Comparison of ENCODE assay signal across 15 mouse cellular contexts in genomic region chr4:130889777-130890510, GRCm38 (mm10). TPM values are rescaled to one million over a fixed set of nuclear protein-coding genes. Genes with fewer than 3 reads are reported as not detected.
DNase-seq lines count a peak whose midpoint lies in the region; ATAC-seq lines count a peak whose summit lies in the region.
"Had no signal": no experiment of that assay in that cellular context is flagged by ENCODE, and none has a peak within 500 bp of the region (broad histone marks: within the 10 kb centered on the region; RNA-seq: fewer than 3 reads in every experiment).

No protein-coding gene starts in this region.

- no peaks in the 10 kb centered on the region for H3K9me3 ChIP-seq in limb, embryonic 10.5 days (replicated peaks)
- H3K9me3 ChIP-seq: neural tube, embryonic 13.5 days had no signal

- peak; percentile 28 for DNase-seq in kidney, adult 11 months
- DNase-seq in kidney, adult 18-20 months, result no peak
- peak; percentile 15 to 31 for DNase-seq in kidney, adult 8-10 months
- DNase-seq in limb, embryonic 10.5 days (ENCODE audit: low spot score), result no peak
- no peak for DNase-seq in cerebellum, adult 9-11 months
- DNase-seq in ovary, postnatal 36 days (ENCODE audit: low spot score), result no peak
- DNase-seq: adrenal gland, adult 2 months; cerebellum, adult 2 months had no signal

- peak overlapping the region; percentile 69; the same call in 1 of the 2 replicates for H3K27ac ChIP-seq in limb, embryonic 10.5 days
- H3K27ac ChIP-seq: neural tube, embryonic 13.5 days had no signal

- H3K27me3 ChIP-seq in limb, embryonic 10.5 days (ENCODE audit: low read depth, poor library complexity, severe bottlenecking), result no peaks in the 10 kb centered on the region; the same call in 1 of the 2 replicates

- H3K4me3 ChIP-seq in limb, embryonic 10.5 days, result no peak overlapping the region
- H3K4me3 ChIP-seq: erythroblast, embryonic 14.5 days; neural tube, embryonic 13.5 days had no signal

- peaks cover 36% of the 10 kb centered on the region for H3K4me1 ChIP-seq in limb, embryonic 10.5 days

- no peaks in the 10 kb centered on the region for H3K36me3 ChIP-seq in limb, embryonic 10.5 days
- H3K36me3 ChIP-seq: neural tube, embryonic 13.5 days had no signal

- peak; percentile 55 for ATAC-seq in megakaryocyte, adult 5-6 weeks (ENCODE audit: poor library complexity, severe bottlenecking)
- ATAC-seq: hindbrain, embryonic 16.5 days had no signal

- 28% methylated on average over 11 of the region's 11 CpGs for WGBS in limb, embryonic 10.5 days

RNA-seq across cellular contexts. Expression of gene Laptm5, which starts 23.0 kb away (rescaled TPM):
- 10.5 and 15.4 TPM in 2 replicates for polyA plus RNA-seq in limb, embryonic 10.5 days (2016; fragmentation: Nextera tagmentation; extraction: Ambion mirVana)
- 1,039 and 1,095 TPM in 2 replicates for total RNA-seq in megakaryocyte, adult 5-6 weeks (2015)
- 312 and 362 TPM in 2 replicates for total RNA-seq in megakaryocyte, adult 5-6 weeks (2017)

RNA-seq across cellular contexts. Expression of gene Matn1, which starts 54.2 kb away (rescaled TPM):
- 0.23 TPM in 1 of 2 replicates, not detected in the other for polyA plus RNA-seq in limb, embryonic 10.5 days (2016; fragmentation: Nextera tagmentation; extraction: Ambion mirVana)
- not detected in 2 replicates for total RNA-seq in megakaryocyte, adult 5-6 weeks (2015)
- not detected in 2 replicates for total RNA-seq in megakaryocyte, adult 5-6 weeks (2017)
- total RNA-seq: adrenal gland, adult 2 months; gastrocnemius, adult 18-20 months; megakaryocyte progenitor cell, adult 5-6 weeks; MEL had no signal
- polyA plus RNA-seq: adrenal gland, adult 2 months; erythroblast, embryonic 14.5 days had no signal

Comparison
In these comparisons a context has a peak if more than half of its experiments do, and no peak if none do; other contexts are left out.
1. DNase-seq: peak in kidney, adult 11 months (single experiment) and kidney, adult 8-10 months (2 of 2); none in kidney, adult 18-20 months (single experiment), limb, embryonic 10.5 days (single experiment), cerebellum, adult 9-11 months (single experiment) and ovary, postnatal 36 days (single experiment).